ENCODE assay signal across 15 mouse cellular contexts in the genomic region with DNA sequence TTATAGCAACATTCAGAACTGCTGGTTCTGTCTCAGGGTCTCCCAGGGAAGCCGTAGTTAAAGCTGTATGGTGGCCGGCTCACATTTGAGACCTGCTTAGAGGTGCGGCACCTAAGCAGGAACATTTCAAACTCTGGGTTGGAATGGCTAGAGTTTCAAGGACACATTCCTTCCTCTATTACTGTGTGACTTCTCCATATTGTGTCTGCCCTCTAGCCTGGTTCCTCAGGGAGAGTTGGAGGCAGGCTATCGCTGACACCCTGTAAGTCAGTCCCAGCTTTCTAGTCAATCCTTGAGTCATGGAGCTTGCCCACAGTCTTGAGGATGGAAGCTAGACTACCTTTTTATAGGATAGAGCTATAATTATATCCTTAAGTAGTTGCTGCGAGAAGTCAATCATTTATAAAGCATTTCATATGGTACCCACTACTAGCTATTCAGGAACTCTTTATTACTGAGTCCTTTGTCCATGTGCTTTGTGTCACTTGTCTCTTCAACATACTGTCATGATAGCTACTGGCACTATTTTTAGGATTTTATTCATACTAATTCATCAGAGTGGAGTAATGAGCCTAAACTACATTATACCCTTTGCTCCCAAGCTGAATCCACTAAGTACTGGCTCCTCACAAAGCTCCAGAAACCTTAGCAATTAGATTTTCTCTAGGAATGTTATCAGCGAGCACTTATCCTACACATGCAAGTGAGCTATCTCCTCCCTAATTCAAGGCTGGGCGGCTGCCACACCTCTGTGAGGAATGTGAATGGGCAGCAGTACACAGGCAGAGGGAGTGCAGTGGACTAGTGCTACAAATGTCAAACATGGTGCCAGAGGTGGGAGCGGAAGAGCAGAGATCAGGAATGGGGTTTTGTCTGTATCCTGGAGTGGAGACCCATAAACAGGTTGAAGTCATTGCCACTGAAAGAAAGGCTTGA.
A peak's percentile ranks its signal among the peaks of the same experiment; 100 is the strongest.
DNase-seq lines count a peak whose midpoint lies in the region; ATAC-seq and TF ChIP-seq lines count a peak whose summit lies in the region.
"Had no signal": no experiment of that assay in that cellular context is flagged by ENCODE, and none has a peak within 500 bp of the region (broad histone marks: within the 10 kb centered on the region; RNA-seq: fewer than 3 reads in every experiment).

No protein-coding gene starts in this region.

- 0 out of 2 replicates have a peak, but pooled peaks cover 2% of the 10 kb centered on the region for H3K4me1 ChIP-seq in lung, embryonic 15.5 days
- H3K4me1 ChIP-seq in stomach, postnatal 0 days (replicated peaks; ENCODE audit: control insufficient read depth, insufficient read depth): no peaks in the 10 kb centered on the region
- H3K4me1 ChIP-seq: embryonic facial prominence, embryonic 15.5 days had no signal

- DNase-seq in ovary, adult 18-20 months (ENCODE audit: low spot score): peak; percentile 10
- DNase-seq in ovary, postnatal 36 days (ENCODE audit: low spot score): no peak
- peak; percentile 30 for DNase-seq in heart, postnatal 4 days
- DNase-seq in stomach, postnatal 0 days (ENCODE audit: low spot score): peak; percentile 25
- DNase-seq in adipocyte (ENCODE audit: low spot score): no peak
- DNase-seq in cerebellum, postnatal 4 days (ENCODE audit: low spot score in 2 of 2): no peak
- DNase-seq: adrenal gland, postnatal 36 days; cerebellum, adult 11 months; gastrocnemius, postnatal 14 days; layer of hippocampus, postnatal 36 days had no signal

- TF ChIP-seq CTCF in stomach, postnatal 0 days (IDR thresholded peaks at IDR 0.05; ENCODE audit: low read depth): no peak

- H3K9ac ChIP-seq in lung, embryonic 15.5 days: no peak overlapping the region
- no peak overlapping the region for H3K9ac ChIP-seq in stomach, postnatal 0 days (ENCODE audit: low read length)
- H3K9ac ChIP-seq: embryonic facial prominence, embryonic 15.5 days had no signal

- no peak overlapping the region for H3K4me3 ChIP-seq in lung, embryonic 15.5 days
- no peak overlapping the region for H3K4me3 ChIP-seq in stomach, postnatal 0 days (ENCODE audit: low read depth, low read length)
- H3K4me3 ChIP-seq: embryonic facial prominence, embryonic 15.5 days had no signal

- ATAC-seq in lung, embryonic 15.5 days (ENCODE audit: borderline replicate concordance, extremely low read depth, low FRiP score, low TSS enrichment): peak; percentile 55; the same call in 1 of the 2 replicates
- no peak for ATAC-seq in stomach, postnatal 0 days (ENCODE audit: low FRiP score, low TSS enrichment)
- ATAC-seq: forebrain, embryonic 16.5 days; hindbrain, embryonic 16.5 days had no signal

- no peak for TF ChIP-seq EP300 in stomach, postnatal 0 days (optimal IDR thresholded peaks at IDR 0.05)

- H3K9me3 ChIP-seq in lung, embryonic 15.5 days: no peaks in the 10 kb centered on the region
- H3K9me3 ChIP-seq in stomach, postnatal 0 days (ENCODE audit: control insufficient read depth, low read length): no peaks in the 10 kb centered on the region
- H3K9me3 ChIP-seq: embryonic facial prominence, embryonic 15.5 days had no signal

- WGBS in lung, embryonic 15.5 days: 64% methylated on average over 8 of the region's 8 CpGs
- 78% methylated on average over 8 of the region's 8 CpGs for WGBS in stomach, postnatal 0 days

- no peak overlapping the region for H3K4me2 ChIP-seq in lung, embryonic 15.5 days
- no peak overlapping the region for H3K4me2 ChIP-seq in stomach, postnatal 0 days (replicated peaks; ENCODE audit: low read depth)
- H3K4me2 ChIP-seq: embryonic facial prominence, embryonic 15.5 days had no signal

- no peaks in the 10 kb centered on the region for H3K27me3 ChIP-seq in lung, embryonic 15.5 days
- no peaks in the 10 kb centered on the region for H3K27me3 ChIP-seq in stomach, postnatal 0 days (ENCODE audit: control insufficient read depth, insufficient read depth, low read length)
- H3K27me3 ChIP-seq: CH12.LX; embryonic facial prominence, embryonic 15.5 days had no signal

- peak overlapping the region; percentile 49; the same call in 1 of the 2 replicates for H3K27ac ChIP-seq in lung, embryonic 15.5 days
- H3K27ac ChIP-seq in stomach, postnatal 0 days (replicated peaks): no peak overlapping the region
- H3K27ac ChIP-seq: embryonic facial prominence, embryonic 15.5 days had no signal

- no peaks in the 10 kb centered on the region for H3K36me3 ChIP-seq in lung, embryonic 15.5 days
- no peaks in the 10 kb centered on the region for H3K36me3 ChIP-seq in stomach, postnatal 0 days (ENCODE audit: control insufficient read depth, insufficient read depth, low read length)
- H3K36me3 ChIP-seq: embryonic facial prominence, embryonic 15.5 days had no signal

Comparison
In these comparisons a context has a peak if more than half of its experiments do, and no peak if none do; other contexts are left out.
1. DNase-seq: peak in ovary, adult 18-20 months (single experiment), heart, postnatal 4 days (single experiment) and stomach, postnatal 0 days (single experiment); none in ovary, postnatal 36 days (single experiment), adipocyte (single experiment) and cerebellum, postnatal 4 days (0 of 2).